Mouse (Mus musculus) left cerebral cortex, adult 9 months (tissue): ENCODE measurements around the gene Lenep.

Source experiments
- DNase-seq, 2 experiments: peaks; one replicate each; pipeline ENCODE4 v3.0.0; 2022; ENCODE audit warnings: low spot score in 2 of 2

Gene Lenep

DNA sequence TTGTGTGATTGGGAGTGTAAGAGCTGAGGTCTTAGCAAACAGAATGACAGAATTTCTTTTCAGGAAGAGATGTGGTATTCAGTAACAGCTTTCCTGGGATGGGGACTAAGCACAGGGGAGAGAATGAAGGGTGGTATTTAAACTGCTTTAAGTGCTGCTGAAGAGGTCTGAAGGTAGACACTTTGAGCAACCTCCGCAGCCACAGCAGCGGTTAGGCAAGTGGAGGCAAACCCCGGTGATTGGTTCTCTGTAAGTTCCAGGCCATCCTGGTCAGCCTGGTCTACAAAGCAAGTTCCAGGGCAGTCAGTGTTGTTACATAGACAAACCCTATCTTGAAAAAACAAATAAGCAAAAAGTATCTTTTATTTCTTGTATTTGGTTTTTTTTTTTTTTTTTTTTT, 17.4 kb upstream of the Lenep start:
- no peak for DNase-seq

DNA sequence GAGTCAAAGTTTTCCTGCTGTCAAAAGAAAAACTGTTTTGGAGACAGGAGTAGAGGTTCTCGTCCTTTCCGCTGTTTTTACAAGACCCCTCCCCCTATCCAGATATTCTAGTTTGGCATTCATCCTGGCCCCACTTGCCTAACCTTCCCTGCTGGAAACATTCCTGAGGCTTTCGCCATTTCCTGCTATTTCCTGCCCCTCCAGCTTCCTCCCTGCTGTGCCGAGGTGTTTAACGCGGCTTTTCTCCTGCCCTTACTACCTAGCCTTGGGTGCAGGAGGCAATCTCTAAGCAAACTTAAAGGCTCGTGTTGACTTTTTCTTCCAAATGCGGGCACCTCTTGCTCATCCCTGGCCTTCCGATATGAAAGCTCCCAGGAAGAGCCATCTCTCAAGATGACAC, 17.0 kb upstream of the Lenep start:
- no peak for DNase-seq

- no peak for DNase-seq
Measured at GRCm38 (mm10) chr3:89418861-89419250, 16.3 kb upstream of the Lenep start.

GRCm38 (mm10) chr3:89418170-89418860, 15.7 kb upstream of the Lenep start, which contains the start of the genes Cks1b and Shc1:
Cks1b (minus strand) TSS chr3:89418383.
Shc1 (plus strand) TSS chr3:89418443.
- DNase-seq = peak; percentile 97

DNA sequence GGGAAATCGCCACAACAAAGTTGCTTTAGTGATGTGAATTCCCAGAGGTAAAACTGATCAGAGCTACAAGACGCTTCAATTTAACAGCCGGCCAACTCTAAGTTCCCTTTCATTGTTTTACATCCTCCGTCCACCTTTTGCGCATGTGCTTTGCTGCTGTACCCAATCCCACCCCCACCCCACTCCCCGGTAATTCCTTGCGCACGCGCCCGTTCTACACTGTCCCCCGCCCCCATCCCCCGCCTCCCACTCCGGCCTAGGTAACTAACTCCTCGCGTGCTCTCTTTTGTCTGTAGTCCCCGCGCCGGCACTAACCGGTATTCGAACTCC, 15.2 kb upstream of the Lenep start:
- DNase-seq = no peak

- no peak for DNase-seq
Measured at GRCm38 (mm10) chr3:89417131-89417530, 14.5 kb upstream of the Lenep start.

- no peak for DNase-seq
Measured at GRCm38 (mm10) chr3:89416158-89416557, 13.6 kb upstream of the Lenep start.

GRCm38 (mm10) chr3:89411490-89412393, 9.1 kb upstream of the Lenep start, which contains the start of gene Flad1:
Flad1 (minus strand) TSS chr3:89411870.
- peak; percentile 99 to 100 for DNase-seq

DNA sequence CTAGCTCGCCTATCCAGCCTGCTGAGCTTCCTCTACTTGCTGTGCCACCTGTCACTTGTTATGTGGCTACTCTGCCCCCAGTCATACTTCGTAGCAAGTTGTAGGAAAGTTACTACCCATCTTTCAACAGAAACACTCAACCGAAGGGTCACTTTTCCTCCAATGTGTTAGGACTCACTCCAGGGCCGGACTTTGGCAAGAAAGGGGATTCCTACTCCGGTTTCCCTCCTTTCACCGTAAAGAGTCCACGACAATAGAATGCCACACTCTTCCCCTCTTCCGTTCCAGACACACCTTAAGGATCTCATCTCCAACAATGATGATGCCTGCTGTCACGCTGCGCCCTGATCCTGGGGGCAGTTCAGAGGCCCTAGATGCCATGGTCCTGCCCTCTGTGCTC, 8.3 kb upstream of the Lenep start:
- no peak for DNase-seq

GRCm38 (mm10) chr3:89409701-89410100, 7.1 kb upstream of the Lenep start:
- DNase-seq = no peak

GRCm38 (mm10) chr3:89408448-89408847, 5.9 kb upstream of the Lenep start:
- no peak for DNase-seq

DNA sequence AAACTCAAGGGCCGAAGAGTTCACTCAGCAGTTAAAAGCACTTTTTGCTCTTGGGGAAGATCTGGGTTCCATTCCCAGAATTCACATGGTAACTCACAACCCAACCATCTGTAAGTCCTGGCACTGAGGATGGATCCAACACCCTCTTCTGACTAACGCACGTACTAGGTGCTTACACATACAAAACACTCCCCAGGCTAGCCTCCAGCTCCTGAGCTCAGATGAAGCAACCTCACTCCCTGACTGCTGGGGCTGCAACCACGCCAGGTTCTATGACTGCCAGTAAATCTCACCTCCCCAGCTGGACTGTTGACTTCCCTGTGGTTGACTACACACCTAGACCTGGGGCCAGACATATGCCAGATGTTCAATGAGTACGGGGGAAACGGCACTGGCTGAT, 4.3 kb upstream of the Lenep start:
- no peak for DNase-seq

GRCm38 (mm10) chr3:89401329-89401728, 1.3 kb downstream of the Lenep start:
- DNase-seq = no peak

- no peak for DNase-seq
Measured at GRCm38 (mm10) chr3:89396654-89397005, 6.0 kb downstream of the Lenep start.

DNA sequence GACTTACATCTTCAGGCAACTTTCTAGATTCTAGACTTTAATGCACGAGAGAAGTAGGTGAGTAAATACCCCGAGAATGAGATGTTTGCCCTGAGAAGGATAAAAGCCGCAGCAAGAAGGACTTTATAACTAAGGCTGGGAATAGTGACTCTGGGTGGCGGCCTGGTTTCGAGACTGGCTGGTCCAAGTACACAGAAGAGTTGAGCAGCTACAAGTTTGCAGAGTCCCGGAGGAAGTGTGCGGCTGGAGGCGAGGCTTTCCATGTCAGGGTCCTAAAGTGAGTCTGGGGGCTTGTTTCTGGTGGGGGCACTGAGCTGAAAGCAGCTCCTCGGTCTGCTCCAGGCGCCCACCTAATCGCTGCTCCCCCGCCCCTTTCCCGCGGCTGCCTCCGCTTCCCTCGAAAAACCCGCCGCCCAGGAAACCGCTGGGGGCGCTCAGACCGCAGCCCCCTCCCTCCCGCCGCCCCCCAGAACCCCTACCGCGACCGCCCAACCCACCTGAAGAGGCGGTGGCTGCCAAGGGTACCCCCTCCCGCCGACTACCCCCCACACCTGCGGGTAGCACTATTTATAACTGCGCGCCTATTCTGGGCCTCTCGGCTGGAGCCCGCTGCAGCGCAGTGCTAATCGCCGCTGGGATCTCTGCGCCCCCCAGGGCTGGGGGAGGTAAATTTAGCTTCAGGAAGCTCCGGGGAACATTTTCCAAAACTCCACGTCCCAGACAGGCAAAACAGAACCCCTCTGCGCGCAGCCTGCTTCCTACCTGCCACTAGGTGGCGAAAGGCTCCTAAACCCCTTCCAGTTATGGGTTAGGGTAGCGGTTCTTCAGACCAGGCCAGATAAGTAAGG, 6.6 kb downstream of the Lenep start:
- peak in 1 of 2 experiments; percentile 61 for DNase-seq

DNA sequence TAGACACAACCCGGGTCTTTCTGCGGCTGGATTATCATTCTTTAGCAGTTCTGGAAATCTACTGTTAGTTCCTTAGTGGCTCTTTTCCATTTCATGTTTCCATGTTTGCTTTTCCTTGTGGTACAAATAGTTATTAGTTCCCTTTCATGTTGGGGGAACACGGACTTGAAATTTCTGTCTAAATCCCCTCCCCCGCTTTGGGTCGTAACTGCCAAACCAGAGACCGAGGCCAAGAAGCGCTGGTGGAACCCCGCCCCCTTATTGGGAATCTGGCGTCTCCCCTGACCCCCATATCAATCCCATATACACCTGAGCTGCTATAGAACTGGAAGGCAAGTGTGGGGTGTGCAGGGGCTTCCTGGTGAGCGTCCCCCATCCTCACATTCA, 7.2 kb downstream of the Lenep start:
- no peak for DNase-seq

- DNase-seq = peak in 1 of 2 experiments; percentile 66
Measured at GRCm38 (mm10) chr3:89394894-89395256, 7.7 kb downstream of the Lenep start.

- DNase-seq = peak in 1 of 2 experiments; percentile 61
Measured at GRCm38 (mm10) chr3:89394006-89394893, 8.3 kb downstream of the Lenep start, which contains the start of gene Zbtb7b. Zbtb7b (minus strand) TSS chr3:89394776.

- peak; percentile 91 to 97 for DNase-seq
Measured at GRCm38 (mm10) chr3:89393605-89394004, 9.0 kb downstream of the Lenep start.

GRCm38 (mm10) chr3:89392871-89393311, 9.7 kb downstream of the Lenep start:
- no peak for DNase-seq
